Mouse (Mus musculus): ENCODE measurements at regions not wholly inside any gene's neighbourhood (a gene's known extent, or its start where the extent isn't known, plus 50 kb on each side); places are given as distances from the start of the nearest gene placed in this dataset.

- TF ChIP-seq EP300 (IDR thresholded peaks at IDR 0.05; ENCODE audit: low read depth): no peak
- no peak for TF ChIP-seq CTCF (IDR thresholded peaks at IDR 0.05; ENCODE audit: low read depth)
These were observed 76.1 kb upstream of the Arhgap21 start for GRCm38 (mm10) chr2:21044781-21045180.

Data from liver, postnatal 0 days (tissue).